ENCODE assay signal across 12 mouse cellular contexts in genomic region chr4:63725981-63726380, GRCm38 (mm10). TPM values are rescaled to one million over a fixed set of nuclear protein-coding genes. Genes with fewer than 3 reads are reported as not detected.
DNase-seq lines count a peak whose midpoint lies in the region; ATAC-seq lines count a peak whose summit lies in the region.
"Had no signal": no experiment of that assay in that cellular context is flagged by ENCODE, and none has a peak within 500 bp of the region (broad histone marks: within the 10 kb centered on the region; RNA-seq: fewer than 3 reads in every experiment).

No protein-coding gene starts in this region.

- WGBS in forebrain, embryonic 15.5 days = 28% methylated on average over 5 of the region's 5 CpGs
- WGBS in forebrain, embryonic 10.5 days = 78% methylated on average over 5 of the region's 5 CpGs

- H3K4me3 ChIP-seq in forebrain, embryonic 15.5 days = no peak overlapping the region
- H3K4me3 ChIP-seq in forebrain, embryonic 10.5 days = no peak overlapping the region
- H3K4me3 ChIP-seq: liver, embryonic 12.5 days had no signal

- no peak for DNase-seq in forebrain, embryonic 10.5 days (ENCODE audit: extremely low spot score, low spot score)
- DNase-seq in NIH3T3 (ENCODE audit: low read depth) = peak; percentile 17
- peak; percentile 49 for DNase-seq in forelimb bud, embryonic 11.5 days (ENCODE audit: low read depth, low spot score)
- DNase-seq in lung, postnatal 10 days = peak; percentile 51
- DNase-seq in cerebellum, adult 18-20 months = no peak
- no peak for DNase-seq in thymus, postnatal 25 days
- DNase-seq: cerebellum, postnatal 36 days; gastrocnemius, postnatal 14 days had no signal

- no peaks in the 10 kb centered on the region for H3K36me3 ChIP-seq in forebrain, embryonic 15.5 days
- H3K36me3 ChIP-seq in forebrain, embryonic 10.5 days (replicated peaks) = no peaks in the 10 kb centered on the region
- H3K36me3 ChIP-seq: liver, embryonic 12.5 days had no signal

- no peak overlapping the region for H3K27ac ChIP-seq in forebrain, embryonic 15.5 days (replicated peaks)
- no peak overlapping the region for H3K27ac ChIP-seq in forebrain, embryonic 10.5 days
- H3K27ac ChIP-seq: liver, embryonic 12.5 days had no signal

- ATAC-seq in forebrain, embryonic 15.5 days (replicated peaks) = 0 out of 2 replicates have a peak, but pooled peaks have one; percentile 43
- ATAC-seq in cerebellum, adult (ENCODE audit: insufficient number of reproducible peaks, low FRiP score, low TSS enrichment) = no peak
- ATAC-seq: liver, embryonic 12.5 days had no signal

- no peak overlapping the region for H3K9ac ChIP-seq in forebrain, embryonic 15.5 days (replicated peaks)
- H3K9ac ChIP-seq: liver, embryonic 12.5 days had no signal

- H3K4me2 ChIP-seq in forebrain, embryonic 15.5 days (replicated peaks) = no peak overlapping the region
- H3K4me2 ChIP-seq: liver, embryonic 12.5 days had no signal

- peaks cover 5% of the 10 kb centered on the region; the same call in 1 of the 2 replicates for H3K4me1 ChIP-seq in forebrain, embryonic 15.5 days
- H3K4me1 ChIP-seq in forebrain, embryonic 10.5 days = peaks cover 12% of the 10 kb centered on the region
- H3K4me1 ChIP-seq: liver, embryonic 12.5 days had no signal

- H3K9me3 ChIP-seq in forebrain, embryonic 15.5 days = no peaks in the 10 kb centered on the region
- no peaks in the 10 kb centered on the region for H3K9me3 ChIP-seq in forebrain, embryonic 10.5 days
- H3K9me3 ChIP-seq: liver, embryonic 12.5 days had no signal

- H3K27me3 ChIP-seq in forebrain, embryonic 15.5 days = no peaks in the 10 kb centered on the region
- peaks cover 8% of the 10 kb centered on the region; the same call in 1 of the 2 replicates for H3K27me3 ChIP-seq in forebrain, embryonic 10.5 days (ENCODE audit: poor library complexity, severe bottlenecking)
- H3K27me3 ChIP-seq: liver, embryonic 12.5 days had no signal

RNA-seq across cellular contexts. Expression of gene Tnfsf15, which starts 18.9 kb away (rescaled TPM):
- polyA plus RNA-seq in forebrain, embryonic 15.5 days (2015; fragmentation: Nextera tagmentation; extraction: Ambion mirVana) = not detected in 2 replicates
- not detected in 2 replicates for polyA plus RNA-seq in forebrain, embryonic 10.5 days (2016; fragmentation: Nextera tagmentation; extraction: Ambion mirVana)
- polyA plus RNA-seq: liver, embryonic 12.5 days; midbrain, postnatal 0 days had no signal

Comparison
In these comparisons a context has a peak if more than half of its experiments do, and no peak if none do; other contexts are left out.
1. DNase-seq: peak in NIH3T3 (single experiment), forelimb bud, embryonic 11.5 days (single experiment) and lung, postnatal 10 days (single experiment); none in forebrain, embryonic 10.5 days (single experiment), cerebellum, adult 18-20 months (0 of 2) and thymus, postnatal 25 days (single experiment).